Mouse (Mus musculus): ENCODE results near the gene Gm49380.

The Gm49380 gene

DNA sequence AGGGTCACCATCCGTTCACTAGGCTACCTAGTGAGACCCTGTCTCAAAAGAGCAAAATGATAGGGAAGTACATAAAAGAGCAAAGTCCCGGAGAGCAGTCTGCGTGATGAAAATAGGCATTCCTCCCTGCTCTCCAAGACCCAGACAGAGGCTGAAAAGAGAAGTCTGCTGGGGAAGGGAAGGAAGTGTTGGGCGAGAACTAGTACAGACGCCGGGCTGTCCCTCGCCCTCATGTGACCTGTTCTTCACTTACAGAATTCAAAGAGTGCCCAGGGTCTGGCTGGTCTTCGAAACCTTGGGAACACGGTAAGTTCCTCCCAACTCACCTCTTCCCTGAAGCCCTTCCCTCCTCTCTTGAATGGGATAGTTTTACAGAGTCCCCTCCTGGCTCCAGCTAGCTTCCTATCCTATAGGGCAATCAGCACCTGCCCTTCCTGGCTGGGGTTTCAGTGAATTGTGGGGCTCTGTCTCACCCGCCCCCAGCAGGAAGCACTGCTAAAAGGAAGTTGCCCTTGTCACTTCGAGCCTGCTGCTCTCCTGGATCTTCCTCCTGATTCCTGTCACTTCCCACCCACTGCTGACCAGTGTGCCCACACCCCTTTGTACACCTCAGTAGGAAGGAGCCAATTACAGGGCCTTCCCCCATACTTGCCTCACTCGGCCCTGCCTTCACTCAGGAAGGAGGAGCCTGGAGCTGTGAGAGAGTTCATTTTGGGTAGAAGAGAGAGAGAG, 24.3 kb downstream of the Gm49380 start:
- DNase-seq (ENCODE audit: low spot score) = no peak

DNA sequence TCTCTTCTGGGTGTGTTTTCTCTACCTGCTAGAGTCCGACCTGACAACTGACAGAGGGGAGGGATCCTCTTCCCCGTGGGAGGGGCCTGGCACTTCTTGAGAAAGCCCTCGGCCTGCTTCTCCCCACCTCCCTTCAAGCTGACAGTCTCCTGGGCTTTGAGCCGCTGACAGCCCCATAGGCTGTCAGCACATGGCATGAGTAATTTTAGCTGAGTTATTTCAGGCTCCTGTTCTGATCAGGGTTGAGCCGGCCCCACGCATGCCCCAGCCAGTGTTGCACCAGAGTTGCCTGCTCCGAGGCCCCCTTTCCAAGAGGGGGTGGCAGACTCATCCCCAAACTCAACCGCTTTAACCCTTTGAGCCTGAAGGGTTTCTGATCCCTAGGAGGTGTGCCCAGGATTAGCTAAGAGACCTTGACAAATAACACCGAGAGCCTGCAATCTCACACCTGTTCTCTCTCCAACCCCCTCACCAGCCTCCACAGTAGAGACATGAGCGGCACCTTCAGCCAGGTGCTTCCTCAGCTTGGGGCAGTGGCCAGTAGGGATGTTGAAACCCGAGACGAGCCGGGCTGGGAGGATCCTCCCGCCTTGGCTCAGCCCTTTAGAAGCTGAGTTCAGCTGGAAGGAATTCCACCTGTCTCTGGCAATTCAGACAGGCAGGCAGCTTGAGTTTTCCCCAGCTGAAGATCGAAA, 25.4 kb downstream of the Gm49380 start:
- DNase-seq (ENCODE audit: low spot score) = no peak

DNA sequence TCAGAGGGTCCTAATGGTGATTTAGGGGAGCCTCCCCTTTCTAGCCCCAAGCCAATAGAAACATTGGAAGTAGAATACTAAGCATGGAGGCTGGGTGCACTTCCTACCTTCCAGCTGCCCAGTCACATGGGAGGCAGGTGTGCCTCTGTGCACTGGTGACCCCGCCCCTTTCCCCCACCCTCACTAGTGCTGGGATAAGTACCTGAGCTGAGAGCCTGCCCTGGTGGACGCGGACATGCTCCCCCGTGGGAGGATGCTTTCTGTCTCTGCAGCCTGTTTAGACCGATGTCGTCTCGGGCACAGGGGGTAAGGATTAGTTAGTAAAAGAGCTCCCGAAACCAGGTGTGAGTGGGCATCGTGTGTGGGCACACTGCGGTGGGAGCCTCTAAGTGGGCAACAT, 26.3 kb downstream of the Gm49380 start:
- DNase-seq (ENCODE audit: low spot score) = no peak

DNA sequence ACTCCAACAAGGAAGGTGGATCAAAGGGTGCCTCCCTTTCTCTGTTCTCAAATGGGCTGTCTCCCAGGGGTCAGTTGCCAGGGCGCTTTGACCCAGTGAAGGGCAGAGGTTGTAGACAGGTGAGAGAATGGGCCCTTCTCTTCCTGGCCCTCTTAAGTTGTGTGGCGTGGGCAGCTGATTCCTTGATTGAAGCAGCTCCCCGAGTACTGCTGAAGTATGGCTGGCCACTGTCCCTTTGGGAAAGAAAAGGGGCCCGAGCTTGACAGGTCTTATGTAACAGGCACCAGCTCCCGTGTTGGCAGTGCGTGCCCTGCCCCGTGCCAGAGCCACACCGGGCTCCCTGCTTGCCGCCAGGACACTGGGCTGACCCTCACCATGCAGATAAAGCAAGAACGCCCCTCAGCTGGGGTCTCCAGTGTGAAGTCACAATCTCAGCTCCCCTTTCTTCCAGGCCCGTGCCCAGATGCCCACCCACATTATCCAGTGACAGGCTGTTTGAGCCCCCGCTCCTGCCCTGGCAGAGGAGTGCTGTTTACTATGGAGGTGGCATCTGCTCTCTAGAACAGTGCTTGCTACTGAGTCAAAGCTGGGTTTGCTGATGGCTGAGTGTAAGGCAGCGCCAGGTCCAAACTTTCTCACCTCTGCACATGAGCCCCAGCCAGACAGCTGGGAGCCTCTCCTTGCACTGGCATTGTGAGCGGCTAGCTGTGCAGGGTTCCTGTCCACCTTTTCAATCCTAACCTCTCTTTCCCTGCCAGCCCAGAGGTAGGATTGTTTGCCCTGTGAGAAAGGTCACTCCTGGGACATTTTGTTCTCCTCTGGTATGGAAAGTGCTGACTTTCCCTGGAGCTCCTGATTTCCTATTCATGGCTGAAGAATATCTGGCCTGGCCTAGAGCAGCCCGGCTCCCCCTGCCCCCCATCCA, 27.3 kb downstream of the Gm49380 start:
- no peak for DNase-seq (ENCODE audit: low spot score)

DNA sequence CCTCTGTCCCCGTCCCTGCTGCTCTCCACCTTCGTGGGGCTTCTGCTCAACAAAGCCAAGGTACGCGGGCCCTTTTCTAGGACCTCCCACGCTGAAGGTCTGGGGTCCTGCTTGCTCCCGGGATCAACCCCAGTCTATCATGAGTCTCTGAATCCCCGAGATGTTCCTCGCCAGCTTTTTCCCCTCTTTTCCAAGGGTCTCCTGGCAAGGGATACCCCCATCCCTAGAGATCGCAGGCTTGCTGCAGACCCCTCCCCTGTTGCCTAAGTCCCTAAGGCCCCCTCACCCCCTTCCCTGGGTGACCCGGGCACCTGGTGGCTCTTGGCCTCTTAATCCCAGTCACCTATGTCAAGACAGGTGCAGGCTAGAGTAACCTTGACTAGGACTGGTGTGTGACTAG, 28.0 kb downstream of the Gm49380 start:
- no peak for DNase-seq (ENCODE audit: low spot score)

DNA sequence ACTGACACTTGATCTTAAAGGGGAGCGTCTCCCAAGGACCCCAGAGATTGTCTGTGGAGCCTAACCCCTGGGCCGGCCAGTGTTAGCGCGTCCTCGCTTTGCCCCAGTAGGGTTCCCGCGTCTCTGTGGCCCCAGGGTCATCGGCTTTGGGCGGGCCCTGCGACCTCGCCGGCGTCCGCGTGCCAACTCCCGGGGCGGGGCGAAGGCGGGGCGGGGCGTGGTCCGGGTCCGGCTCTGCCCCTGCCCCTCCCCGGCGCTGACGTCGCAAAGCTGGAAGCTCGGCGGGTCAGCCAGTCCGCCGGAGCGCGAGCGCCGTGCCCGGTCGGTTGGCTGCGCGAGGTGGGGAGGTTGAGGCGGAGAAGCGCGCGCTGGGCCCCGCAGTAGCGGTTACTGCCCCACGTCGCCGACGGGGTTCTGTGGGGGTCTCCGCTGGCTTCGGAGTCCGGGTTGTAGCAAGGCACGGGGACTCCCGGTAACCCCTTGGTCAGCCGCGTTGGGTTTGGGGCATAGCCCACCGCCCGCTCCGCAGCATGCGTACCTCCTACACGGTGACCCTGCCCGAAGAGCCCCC, 28.6 kb downstream of the Gm49380 start:
- DNase-seq (ENCODE audit: low spot score) = peak; percentile 89

DNA sequence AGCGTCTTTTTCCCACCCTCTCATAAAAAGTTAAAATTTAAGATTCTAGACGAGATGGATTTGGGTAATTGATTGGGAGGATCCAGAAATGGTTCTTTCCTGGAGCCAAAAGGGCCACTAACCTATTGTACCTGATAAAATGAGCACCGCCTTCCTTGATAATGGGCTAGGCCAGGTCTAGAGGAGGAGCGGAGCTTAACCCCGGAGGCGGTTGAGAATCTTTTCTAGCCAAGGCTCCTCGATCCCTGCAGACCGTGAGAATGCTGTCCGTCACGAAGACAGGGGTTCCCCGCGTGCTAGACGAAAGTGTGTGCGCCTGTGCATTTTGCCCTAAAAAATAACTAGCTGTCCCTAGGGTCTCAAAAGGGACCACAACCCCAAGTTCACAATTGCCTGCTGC, 29.1 kb downstream of the Gm49380 start:
- no peak for DNase-seq (ENCODE audit: low spot score)

DNA sequence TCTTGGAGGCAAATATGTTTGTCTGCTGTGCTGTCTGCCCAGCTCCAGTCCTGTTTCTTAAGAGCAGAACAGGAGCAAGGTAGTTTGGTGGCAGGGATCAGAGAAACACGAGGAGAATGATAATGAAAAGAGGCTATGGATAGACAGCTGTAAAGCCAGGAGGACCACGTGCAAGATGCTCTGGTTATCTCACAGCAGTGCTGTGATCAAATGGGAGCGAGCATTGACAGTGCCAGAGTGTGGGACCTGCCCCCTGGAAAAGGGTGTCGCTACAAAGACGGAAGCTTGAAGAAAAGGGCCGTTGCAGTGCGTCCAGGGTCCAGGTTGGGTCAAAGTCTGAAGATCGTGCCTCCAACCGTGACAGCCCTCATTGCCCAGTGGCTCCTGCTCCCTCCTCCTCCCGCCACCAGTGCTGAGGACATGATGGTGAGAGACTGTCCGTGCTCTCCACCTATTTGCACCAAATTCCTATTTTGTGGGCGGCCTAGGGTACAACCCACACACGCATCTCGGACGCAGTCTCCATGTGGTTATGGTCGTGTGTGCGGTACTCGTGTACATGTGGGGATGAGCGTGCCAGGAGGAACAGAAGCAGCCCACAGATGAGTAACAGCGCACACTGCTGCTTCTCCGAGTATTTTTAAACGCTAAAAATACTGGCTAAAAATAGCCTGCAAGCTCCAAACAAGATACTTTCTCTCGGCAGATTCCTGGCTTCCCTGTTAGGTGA, 29.7 kb downstream of the Gm49380 start:
- no peak for DNase-seq (ENCODE audit: low spot score)

DNA sequence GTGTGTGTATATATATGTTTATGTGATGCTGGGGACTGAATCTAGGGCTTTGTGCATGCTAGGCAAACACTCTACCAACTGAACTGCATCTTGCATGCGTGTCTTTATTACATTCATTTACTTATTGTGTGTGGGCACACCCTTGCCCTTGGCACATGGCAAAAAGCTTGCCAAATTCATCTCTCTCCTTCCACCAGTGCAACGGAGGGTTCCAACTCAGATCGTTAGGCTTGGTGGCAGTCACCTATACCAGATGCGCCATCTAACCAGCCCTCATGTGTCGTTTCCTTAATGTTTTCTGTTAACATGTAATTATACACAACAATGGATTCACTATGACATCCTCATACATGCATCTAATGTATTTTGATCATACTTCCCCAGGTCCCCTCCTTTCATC, 31.0 kb downstream of the Gm49380 start:
- DNase-seq (ENCODE audit: low spot score) = no peak

DNA sequence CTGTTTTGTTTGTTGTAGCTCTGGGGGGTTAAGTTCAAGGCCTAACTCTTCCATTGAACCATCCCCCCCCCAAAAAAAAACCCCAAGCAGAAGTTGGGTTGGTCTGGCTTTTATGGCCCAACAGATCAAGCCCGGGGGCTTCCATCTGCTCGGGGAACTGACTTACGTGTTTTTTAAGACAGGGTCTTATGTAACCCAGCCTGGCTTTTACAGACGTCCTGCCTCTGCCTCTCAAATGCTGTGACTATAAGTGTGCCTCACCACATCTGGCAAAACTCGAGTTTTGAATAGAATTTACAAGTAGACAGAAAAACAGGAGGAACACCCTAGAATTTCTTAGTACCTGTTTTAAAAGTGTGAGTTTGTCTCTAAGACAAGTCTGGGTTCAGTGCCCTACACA, 31.7 kb downstream of the Gm49380 start:
- no peak for DNase-seq (ENCODE audit: low spot score)

DNA sequence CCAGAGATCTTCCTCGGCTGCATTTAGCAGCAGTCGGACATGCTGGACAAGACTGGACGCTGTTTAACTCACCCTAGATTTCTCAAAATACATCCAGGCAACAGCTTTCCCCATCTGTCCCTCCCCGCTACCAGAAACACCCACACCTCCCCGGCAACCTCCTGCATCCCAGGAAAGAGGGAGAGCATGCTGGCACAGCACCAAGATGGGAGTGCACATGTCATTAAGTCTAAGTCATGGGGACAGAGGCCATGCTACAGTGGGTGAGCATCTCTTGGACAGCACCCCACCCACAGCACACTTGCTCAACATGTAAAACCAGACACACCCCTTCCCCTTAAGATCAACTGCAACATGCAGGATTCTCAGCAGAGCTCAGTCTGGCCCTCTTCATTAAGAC, 32.3 kb downstream of the Gm49380 start:
- peak; percentile 48 for DNase-seq (ENCODE audit: low spot score)

DNA sequence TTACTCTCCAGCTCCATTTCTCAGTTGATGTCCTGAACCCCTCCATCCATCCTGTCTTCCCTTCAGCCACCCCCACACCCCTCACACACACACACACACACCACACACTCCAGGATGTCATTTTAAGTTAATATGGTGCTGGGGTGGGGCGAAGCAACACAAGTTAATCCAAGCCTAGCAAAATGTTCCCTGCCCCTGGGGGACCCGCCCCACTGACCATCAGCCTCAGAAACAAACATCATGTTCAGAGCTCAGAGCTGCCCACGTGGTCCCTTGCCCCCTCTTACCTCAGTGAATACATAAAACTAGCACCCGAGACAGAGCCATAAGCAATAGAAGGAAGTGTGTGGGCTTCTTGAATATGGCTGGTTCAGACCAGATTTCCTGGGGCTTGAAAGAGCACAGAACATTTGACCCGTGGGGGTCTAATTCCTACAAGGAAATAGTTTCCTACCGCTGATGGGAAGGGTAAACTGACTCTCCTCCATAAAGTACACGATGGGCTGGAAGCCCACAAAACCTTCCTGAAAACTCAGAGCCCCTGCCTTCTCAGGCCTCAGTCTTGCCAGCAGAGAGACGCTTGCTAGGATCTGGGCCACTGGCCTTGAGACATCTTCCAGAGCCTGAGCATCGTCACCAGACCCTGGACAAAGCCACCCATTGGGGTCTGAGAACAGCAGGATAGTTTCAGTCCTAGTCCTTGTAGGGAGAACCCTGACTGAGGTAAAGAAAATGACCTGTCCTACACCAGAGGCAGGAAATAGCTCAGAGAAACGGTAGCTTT, 33.1 kb downstream of the Gm49380 start:
- no peak for DNase-seq (ENCODE audit: low spot score)

DNA sequence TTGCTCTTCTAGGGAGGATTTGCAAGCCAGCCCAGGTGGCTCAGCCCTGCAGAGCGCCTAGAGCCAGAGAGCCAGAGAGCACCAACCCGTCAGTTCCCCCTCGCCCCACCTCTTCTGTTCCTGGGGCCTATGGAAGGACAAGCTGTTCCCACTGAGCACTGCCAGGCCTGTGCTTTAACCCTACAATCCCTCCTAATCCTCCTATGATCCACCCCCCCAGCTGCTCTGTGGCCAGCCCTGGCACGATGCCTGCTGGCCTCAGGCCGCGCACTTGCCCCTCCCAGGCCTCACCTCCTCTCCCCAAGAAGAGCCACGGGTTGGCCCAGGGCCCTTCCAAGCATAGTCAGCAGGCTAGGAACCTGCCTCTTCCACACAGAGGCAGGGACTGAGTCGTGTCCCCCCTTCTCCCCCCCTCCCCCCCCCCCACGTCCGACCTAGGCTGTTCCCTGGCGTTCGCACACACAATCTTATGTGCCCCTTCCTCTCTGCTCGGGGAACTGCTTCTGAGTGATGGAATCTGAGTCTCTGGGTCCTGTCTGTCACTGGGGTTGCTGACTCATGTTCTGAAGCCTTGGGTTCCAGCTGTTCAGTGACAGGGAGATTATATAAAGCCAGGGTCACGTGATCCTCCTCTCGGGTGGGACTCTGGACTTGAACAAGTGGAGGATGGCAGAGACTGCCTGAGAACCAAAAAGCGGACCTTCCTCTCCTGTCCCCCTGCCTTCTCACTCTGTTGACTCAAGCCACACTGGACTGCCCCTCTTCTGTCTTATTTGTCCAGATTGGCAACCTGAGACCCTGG, 34.1 kb downstream of the Gm49380 start:
- DNase-seq (ENCODE audit: low spot score) = peak; percentile 82

DNA sequence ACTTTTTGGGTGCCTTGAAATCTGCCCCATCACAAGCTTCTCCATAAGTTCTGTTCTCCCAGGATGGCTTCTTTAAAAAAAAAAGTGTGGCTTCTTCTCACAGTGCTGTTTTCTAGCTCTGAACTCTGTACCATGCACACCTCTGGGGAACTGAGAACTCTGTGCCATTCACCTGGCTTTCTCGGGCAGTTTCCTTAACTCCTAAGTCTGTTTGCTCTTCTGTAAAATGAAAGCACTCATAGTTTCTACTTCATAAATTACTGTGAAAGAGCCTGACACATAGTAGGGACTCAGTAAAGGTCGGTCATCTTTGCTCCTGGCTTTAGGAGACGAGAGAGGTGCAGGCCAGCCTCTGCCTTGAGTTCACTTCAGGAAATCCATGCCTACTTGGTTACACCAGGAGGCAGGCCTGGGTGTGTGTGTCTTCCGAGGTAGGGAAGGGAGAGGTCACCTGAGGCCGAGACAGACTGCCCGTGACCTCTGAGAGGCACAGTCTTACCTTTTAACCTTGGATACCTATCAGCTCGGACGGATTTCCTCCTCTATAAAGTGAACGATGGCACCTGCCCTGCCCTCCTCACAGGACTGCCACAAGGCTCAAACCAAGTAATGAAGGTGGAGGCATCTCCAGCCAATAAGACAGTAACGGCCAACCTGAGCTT, 35.0 kb downstream of the Gm49380 start:
- DNase-seq (ENCODE audit: low spot score) = no peak

DNA sequence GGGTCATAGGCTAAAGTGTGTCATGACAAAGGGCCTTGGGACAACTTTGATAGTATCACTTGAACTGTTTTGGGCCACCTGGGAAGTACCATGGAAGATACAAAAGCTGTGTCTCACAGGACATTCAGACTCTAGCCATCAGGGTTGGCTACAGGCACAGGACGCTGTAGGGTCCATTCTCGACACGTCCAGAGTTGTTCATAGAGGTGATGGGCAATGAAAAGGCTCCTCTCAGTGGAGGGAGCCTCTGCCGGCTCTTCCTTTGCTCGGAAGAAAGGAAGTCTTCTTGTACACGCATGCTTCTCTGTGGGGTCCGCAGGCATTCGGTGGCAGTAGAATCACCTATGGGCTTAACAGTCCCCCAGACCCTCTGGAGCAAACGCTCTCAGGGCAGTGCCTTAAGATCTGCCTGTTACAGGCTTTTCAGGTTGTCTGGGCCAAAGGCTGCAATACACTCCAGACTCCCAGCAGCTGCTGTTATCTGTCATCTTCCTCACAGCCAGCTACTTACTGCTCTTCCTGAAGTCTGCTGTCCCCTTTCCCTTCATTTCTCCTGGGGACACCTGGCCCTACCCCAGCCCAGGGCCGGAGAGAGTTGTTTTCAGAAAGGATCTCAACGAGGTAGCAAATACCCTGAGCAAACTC, 35.9 kb downstream of the Gm49380 start:
- no peak for DNase-seq (ENCODE audit: low spot score)

DNA sequence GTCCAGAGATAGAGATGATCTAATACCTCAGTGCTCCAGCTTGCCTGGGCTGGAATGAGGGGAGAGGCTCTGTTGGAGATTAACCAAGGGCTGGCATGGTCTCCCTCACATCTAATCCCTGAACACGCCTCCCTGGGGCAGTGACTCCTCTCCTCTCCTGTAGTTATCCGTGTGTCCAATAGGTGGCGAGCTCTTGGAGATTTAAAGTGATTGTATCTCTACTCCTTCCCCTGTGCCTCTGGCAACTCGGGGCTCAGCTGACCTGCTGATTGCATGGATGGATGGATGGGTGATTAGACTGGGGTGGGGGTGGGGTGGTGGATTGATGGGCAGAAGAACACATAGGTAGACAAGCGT, 36.6 kb downstream of the Gm49380 start:
- DNase-seq (ENCODE audit: low spot score) = peak; percentile 46

DNA sequence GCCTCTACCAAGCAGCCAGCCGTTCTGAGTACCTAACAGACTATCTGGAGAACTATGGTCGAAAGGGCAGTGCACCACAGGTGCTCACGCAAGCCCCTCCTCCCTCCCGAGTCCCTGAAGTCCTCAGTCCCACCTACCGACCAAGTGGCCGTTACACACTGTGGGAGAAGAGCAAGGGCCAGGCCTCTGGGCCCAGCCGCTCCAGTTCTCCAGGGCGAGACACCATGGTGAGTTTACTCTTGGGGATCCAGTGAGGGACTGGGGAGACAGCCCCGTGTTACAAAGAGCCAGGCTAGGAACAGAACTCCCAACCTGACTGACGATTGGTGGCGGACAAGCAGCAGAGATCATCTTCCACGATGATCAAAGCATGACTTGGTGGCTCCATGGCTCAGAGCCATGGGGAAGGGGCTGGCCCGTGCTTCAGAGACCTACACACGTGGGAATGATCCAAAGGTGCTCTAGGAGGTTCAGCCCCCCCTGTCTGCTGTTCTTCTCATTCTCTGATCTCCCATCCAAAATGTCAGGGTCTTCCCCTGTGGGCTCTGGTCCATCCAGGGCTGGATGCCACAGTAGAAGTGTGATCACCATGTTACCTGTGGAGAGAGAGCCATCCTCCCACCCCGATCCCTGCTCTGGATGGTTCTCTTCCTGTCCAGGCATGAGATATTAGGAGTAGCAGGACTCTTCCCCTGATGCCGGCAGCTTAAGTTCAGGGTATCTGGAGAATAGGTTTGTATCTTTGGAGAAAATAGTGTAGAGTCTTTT, 37.1 kb downstream of the Gm49380 start:
- no peak for DNase-seq (ENCODE audit: low spot score)

DNA sequence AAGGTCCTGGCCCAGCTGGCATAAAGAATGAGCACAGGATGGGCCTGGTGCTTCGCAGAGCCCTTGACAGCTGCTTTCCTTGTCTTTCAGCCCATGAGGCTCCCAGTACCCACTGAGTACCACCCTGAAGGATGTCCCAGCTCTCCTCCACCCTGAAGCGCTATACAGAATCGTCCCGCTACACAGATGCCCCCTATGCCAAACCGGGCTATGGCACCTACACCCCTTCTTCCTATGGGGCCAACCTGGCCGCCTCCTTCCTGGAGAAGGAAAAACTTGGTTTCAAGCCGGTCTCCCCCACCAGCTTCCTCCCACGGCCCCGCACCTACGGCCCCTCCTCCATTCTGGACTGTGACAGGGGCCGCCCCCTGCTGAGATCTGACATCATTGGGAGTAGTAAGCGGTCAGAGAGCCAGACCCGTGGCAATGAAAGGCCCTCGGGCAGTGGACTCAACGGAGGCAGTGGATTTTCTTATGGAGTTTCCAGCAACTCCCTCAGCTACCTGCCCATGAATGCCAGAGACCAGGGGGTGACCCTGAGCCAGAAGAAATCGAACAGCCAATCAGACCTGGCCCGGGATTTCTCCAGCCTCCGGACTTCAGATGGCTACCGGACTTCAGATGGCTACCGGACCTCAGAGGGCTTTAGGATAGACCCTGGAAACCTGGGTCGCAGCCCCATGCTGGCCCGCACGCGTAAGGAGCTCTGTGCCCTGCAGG, 37.9 kb downstream of the Gm49380 start:
- no peak for DNase-seq (ENCODE audit: low spot score)

All from ovary, postnatal 14 days (tissue).